Mouse (Mus musculus): ENCODE measurements at regions not wholly inside any gene's neighbourhood (a gene's known extent, or its start where the extent isn't known, plus 50 kb on each side); places are given as distances from the start of the nearest gene placed in this dataset.

DNA sequence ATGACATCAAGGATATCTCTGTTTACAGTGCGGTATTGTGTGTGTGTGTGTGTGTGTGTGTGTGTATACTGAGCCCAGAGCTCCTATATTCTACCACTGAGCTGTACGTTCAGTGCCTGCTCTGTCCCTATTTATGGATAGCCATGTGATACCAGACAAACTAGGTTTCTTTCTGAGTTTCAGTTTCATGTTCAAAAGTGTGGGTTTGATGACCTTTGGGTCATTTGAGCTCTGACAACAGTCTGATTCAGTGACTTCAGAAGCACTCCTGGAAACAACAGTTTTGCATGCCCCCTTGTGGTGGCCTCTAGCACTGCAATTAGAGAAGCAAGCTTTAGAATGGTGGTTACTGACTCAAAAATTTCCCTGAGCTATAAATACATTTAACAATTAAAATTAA lies 50.9 kb upstream of the Tent2 start:
- peak; percentile 80 for DNase-seq (ENCODE audit: low spot score)

DNA sequence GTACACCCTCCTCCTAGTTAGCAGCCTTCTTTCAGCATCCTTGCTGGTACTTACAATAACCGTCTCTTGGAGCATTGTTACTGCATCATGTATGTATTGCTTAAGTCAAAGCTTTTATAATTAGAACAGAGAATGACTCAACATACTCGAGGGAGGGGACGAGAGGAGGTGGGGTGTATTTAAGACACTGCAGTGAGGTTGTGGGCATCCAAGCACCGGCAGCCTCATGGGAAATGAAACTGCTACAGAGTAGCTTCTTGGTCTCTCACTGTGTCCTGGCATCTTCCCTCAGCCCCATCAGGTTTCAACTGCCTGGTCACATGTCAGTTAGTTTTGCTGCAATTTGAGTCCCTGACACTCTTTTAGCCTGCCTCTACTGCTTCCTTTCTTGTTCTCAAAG lies 50.7 kb upstream of the Homer1 start:
- DNase-seq (ENCODE audit: low spot score) = no peak

Data from urinary bladder, postnatal 25 days (tissue).